In genomic region chr4:116463231-116464125, GRCm38 (mm10) we compare ENCODE assay signal across 8 mouse cellular contexts. TPM values are rescaled to one million over a fixed set of nuclear protein-coding genes. Genes with fewer than 3 reads are reported as not detected.
DNase-seq lines count a peak whose midpoint lies in the region; ATAC-seq and TF ChIP-seq lines count a peak whose summit lies in the region.

No protein-coding gene starts in this region.

- no peaks in the 10 kb centered on the region for H3K36me3 ChIP-seq in embryonic facial prominence, embryonic 14.5 days (ENCODE audit: control insufficient read depth, insufficient read depth, low read length)
- H3K36me3 ChIP-seq in heart, embryonic 10.5 days, result no peaks in the 10 kb centered on the region
- no peaks in the 10 kb centered on the region for H3K36me3 ChIP-seq in kidney, postnatal 0 days (ENCODE audit: insufficient read depth, low read length)
- no peaks in the 10 kb centered on the region for H3K36me3 ChIP-seq in liver, postnatal 0 days (replicated peaks; ENCODE audit: insufficient read depth, low read length)

- H3K27ac ChIP-seq in embryonic facial prominence, embryonic 14.5 days (replicated peaks; ENCODE audit: low read depth, low read length), result peak overlapping the region; percentile 81
- peak overlapping the region; percentile 99 for H3K27ac ChIP-seq in heart, embryonic 10.5 days
- peak overlapping the region; percentile 93 for H3K27ac ChIP-seq in kidney, postnatal 0 days
- H3K27ac ChIP-seq in liver, postnatal 0 days (ENCODE audit: low read depth), result peak overlapping the region; percentile 89

- peak; percentile 60 for ATAC-seq in embryonic facial prominence, embryonic 14.5 days (ENCODE audit: low read depth)
- ATAC-seq in kidney, postnatal 0 days (replicated peaks; ENCODE audit: low FRiP score, low read depth), result peak; percentile 65
- ATAC-seq in liver, postnatal 0 days, result peak; percentile 47
- peak; percentile 34; the same call in 1 of the 2 replicates for ATAC-seq in neutrophil, adult 5-6 weeks (ENCODE audit: extremely low read depth, insufficient number of reproducible peaks, low FRiP score, poor library complexity, severe bottlenecking)

- 2% methylated on average over 40 of the region's 74 CpGs for WGBS in embryonic facial prominence, embryonic 14.5 days
- under 1% methylated on average over 74 of the region's 74 CpGs for WGBS in heart, embryonic 10.5 days
- WGBS in kidney, postnatal 0 days, result under 1% methylated on average over 70 of the region's 74 CpGs
- WGBS in liver, postnatal 0 days (ENCODE audit: insufficient replicate concordance), result 2% methylated on average over 59 of the region's 74 CpGs

- TF ChIP-seq EP300 in liver, postnatal 0 days (IDR thresholded peaks at IDR 0.05; ENCODE audit: low read depth), result no peak

- peak overlapping the region; percentile 94 for H3K4me3 ChIP-seq in embryonic facial prominence, embryonic 14.5 days (ENCODE audit: low read depth, low read length)
- peak overlapping the region; percentile 90 for H3K4me3 ChIP-seq in heart, embryonic 10.5 days
- H3K4me3 ChIP-seq in kidney, postnatal 0 days (replicated peaks; ENCODE audit: low read depth, low read length), result peak overlapping the region; percentile 97
- H3K4me3 ChIP-seq in liver, postnatal 0 days (ENCODE audit: low read depth, low read length), result peak overlapping the region; percentile 72

- H3K4me1 ChIP-seq in embryonic facial prominence, embryonic 14.5 days (ENCODE audit: control insufficient read depth, insufficient read depth, low read length), result 0 out of 2 replicates have a peak, but pooled peaks cover 10% of the 10 kb centered on the region
- H3K4me1 ChIP-seq in heart, embryonic 10.5 days, result peaks cover 16% of the 10 kb centered on the region
- H3K4me1 ChIP-seq in kidney, postnatal 0 days (replicated peaks; ENCODE audit: insufficient read depth, low read length), result peaks cover 16% of the 10 kb centered on the region
- peaks cover 16% of the 10 kb centered on the region for H3K4me1 ChIP-seq in liver, postnatal 0 days (ENCODE audit: insufficient read depth)

- H3K4me2 ChIP-seq in embryonic facial prominence, embryonic 14.5 days (ENCODE audit: low read depth, low read length), result peak overlapping the region; percentile 65
- H3K4me2 ChIP-seq in kidney, postnatal 0 days (ENCODE audit: low read length), result peak overlapping the region; percentile 76
- H3K4me2 ChIP-seq in liver, postnatal 0 days (ENCODE audit: low read depth, low read length), result peak overlapping the region; percentile 75

- peak; percentile 48 for DNase-seq in 3T3-L1 (ENCODE audit: low read depth, low spot score)
- peak; percentile 87 for DNase-seq in ZHBTc4 (ENCODE audit: low read depth, low spot score)
- DNase-seq in embryonic facial prominence, embryonic 14.5 days (ENCODE audit: low spot score), result peak; percentile 60
- DNase-seq in heart, embryonic 10.5 days (ENCODE audit: low spot score), result peak; percentile 85
- peak; percentile 57 for DNase-seq in kidney, postnatal 0 days (ENCODE audit: low spot score)
- peak; percentile 66 for DNase-seq in liver, postnatal 0 days
- DNase-seq in thymus, postnatal 25 days, result peak; percentile 60

- TF ChIP-seq CTCF in kidney, postnatal 0 days (IDR thresholded peaks at IDR 0.05; ENCODE audit: low read depth), result peak; percentile 20; the same call in 1 of the 2 replicates
- TF ChIP-seq CTCF in liver, postnatal 0 days (IDR thresholded peaks at IDR 0.05; ENCODE audit: low read depth), result peak; percentile 34

- peak overlapping the region; percentile 94 for H3K9ac ChIP-seq in embryonic facial prominence, embryonic 14.5 days (ENCODE audit: low read depth, low read length)
- peak overlapping the region; percentile 95 for H3K9ac ChIP-seq in kidney, postnatal 0 days (ENCODE audit: low read depth, low read length)
- H3K9ac ChIP-seq in liver, postnatal 0 days (replicated peaks), result peak overlapping the region; percentile 86

- H3K27me3 ChIP-seq in embryonic facial prominence, embryonic 14.5 days (replicated peaks; ENCODE audit: control insufficient read depth, insufficient read depth, low read length), result no peaks in the 10 kb centered on the region
- H3K27me3 ChIP-seq in heart, embryonic 10.5 days (ENCODE audit: insufficient read depth, poor library complexity, severe bottlenecking), result no peaks in the 10 kb centered on the region
- no peaks in the 10 kb centered on the region for H3K27me3 ChIP-seq in kidney, postnatal 0 days (ENCODE audit: insufficient read depth, low read length)
- no peaks in the 10 kb centered on the region for H3K27me3 ChIP-seq in liver, postnatal 0 days (ENCODE audit: insufficient read depth, low read length)

- 0 out of 2 replicates have a peak, but pooled peaks cover 4% of the 10 kb centered on the region for H3K9me3 ChIP-seq in embryonic facial prominence, embryonic 14.5 days (ENCODE audit: control insufficient read depth, low read length)
- H3K9me3 ChIP-seq in heart, embryonic 10.5 days, result 0 out of 2 replicates have a peak, but pooled peaks cover 2% of the 10 kb centered on the region
- no peaks in the 10 kb centered on the region for H3K9me3 ChIP-seq in kidney, postnatal 0 days (replicated peaks; ENCODE audit: low read length)
- H3K9me3 ChIP-seq in liver, postnatal 0 days (ENCODE audit: low read length), result no peaks in the 10 kb centered on the region

RNA-seq across cellular contexts. Expression of gene Mast2, which starts 0.5 kb away (rescaled TPM):
- 26.2 and 27.0 TPM in 2 replicates for polyA plus RNA-seq in embryonic facial prominence, embryonic 14.5 days (2014; fragmentation: Nextera tagmentation; extraction: Ambion mirVana)
- 15.4 and 15.5 TPM in 2 replicates for polyA plus RNA-seq in heart, embryonic 10.5 days (2016; fragmentation: Nextera tagmentation; extraction: Ambion mirVana)
- polyA plus RNA-seq in kidney, postnatal 0 days (2015; fragmentation: Nextera tagmentation; extraction: Ambion mirVana), result 7.4 and 8.8 TPM in 2 replicates
- 2.4 and 2.8 TPM in 2 replicates for polyA plus RNA-seq in liver, postnatal 0 days (2015; fragmentation: Nextera tagmentation; extraction: Ambion mirVana)
- total RNA-seq in neutrophil, adult 5-6 weeks (2017), result 8.1 and 9.0 TPM in 2 replicates

RNA-seq across cellular contexts. Expression of gene Ipp, which starts 43.9 kb away (rescaled TPM):
- 3.7 and 4.2 TPM in 2 replicates for polyA plus RNA-seq in embryonic facial prominence, embryonic 14.5 days (2014; fragmentation: Nextera tagmentation; extraction: Ambion mirVana)
- 13.8 and 17.5 TPM in 2 replicates for polyA plus RNA-seq in heart, embryonic 10.5 days (2016; fragmentation: Nextera tagmentation; extraction: Ambion mirVana)
- 15.5 and 16.2 TPM in 2 replicates for polyA plus RNA-seq in kidney, postnatal 0 days (2015; fragmentation: Nextera tagmentation; extraction: Ambion mirVana)
- polyA plus RNA-seq in liver, postnatal 0 days (2015; fragmentation: Nextera tagmentation; extraction: Ambion mirVana), result 8.1 and 9.1 TPM in 2 replicates
- total RNA-seq in neutrophil, adult 5-6 weeks (2017), result 7.1 and 11.1 TPM in 2 replicates

Comparison
In these comparisons a context has a peak if more than half of its experiments do, and no peak if none do; other contexts are left out.
1. Peak in every context shown above with its lines: DNase-seq, ATAC-seq, H3K4me3 ChIP-seq and H3K27ac ChIP-seq.